26 mouse cellular contexts compared by ENCODE assay signal in the genomic region with DNA sequence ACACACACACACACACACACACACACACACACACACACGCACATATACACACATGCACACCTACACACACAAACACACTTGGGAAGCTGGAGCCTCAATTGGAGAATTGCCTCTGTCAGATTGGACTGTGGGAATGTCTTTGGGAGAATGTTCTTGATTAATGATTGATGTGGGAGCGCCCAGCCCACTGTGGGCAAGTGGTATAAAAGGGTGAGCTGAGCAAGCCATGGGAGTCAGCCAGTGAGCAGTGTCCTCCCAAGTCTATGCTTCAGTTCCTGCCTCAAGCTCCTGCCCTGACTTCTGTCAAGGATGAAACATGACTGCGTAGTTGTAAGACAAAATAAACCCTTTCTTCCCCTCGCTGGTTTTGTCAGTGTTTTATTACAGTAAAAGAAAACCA. TPM values are rescaled to one million over a fixed set of nuclear protein-coding genes. Genes with fewer than 3 reads are reported as not detected.
A peak's percentile ranks its signal among the peaks of the same experiment; 100 is the strongest.
DNase-seq lines count a peak whose midpoint lies in the region; ATAC-seq and TF ChIP-seq lines count a peak whose summit lies in the region.
"Had no signal": no experiment of that assay in that cellular context is flagged by ENCODE, and none has a peak within 500 bp of the region (broad histone marks: within the 10 kb centered on the region; RNA-seq: fewer than 3 reads in every experiment).

No protein-coding gene starts in this region.

- H3K27ac ChIP-seq in kidney, embryonic 14.5 days (ENCODE audit: low read depth, low read length), result no peak overlapping the region
- H3K27ac ChIP-seq in kidney, adult 2 months (ENCODE audit: insufficient read depth, low read depth, low read length), result peak overlapping the region; percentile 61; the same call in 1 of the 2 replicates
- no peak overlapping the region for H3K27ac ChIP-seq in kidney, postnatal 0 days
- H3K27ac ChIP-seq: embryonic facial prominence, embryonic 10.5 days; embryonic facial prominence, embryonic 15.5 days; forebrain, embryonic 13.5 days; gastrocnemius, adult 2 months; hindbrain, embryonic 13.5 days; limb, embryonic 12.5 days; liver, embryonic 13.5 days had no signal

- H3K36me3 ChIP-seq in kidney, embryonic 14.5 days (ENCODE audit: control insufficient read depth, insufficient read depth, low read length), result no peaks in the 10 kb centered on the region; the same call in 1 of the 2 replicates
- no peaks in the 10 kb centered on the region for H3K36me3 ChIP-seq in kidney, adult 2 months (ENCODE audit: control insufficient read depth, insufficient read depth, low read length)
- H3K36me3 ChIP-seq in kidney, postnatal 0 days (ENCODE audit: insufficient read depth, low read length), result 0 out of 2 replicates have a peak, but pooled peaks cover 3% of the 10 kb centered on the region
- H3K36me3 ChIP-seq: embryonic facial prominence, embryonic 10.5 days; hindbrain, embryonic 13.5 days; limb, embryonic 12.5 days; liver, embryonic 13.5 days had no signal

- no peak overlapping the region for H3K9ac ChIP-seq in kidney, embryonic 14.5 days (ENCODE audit: low read depth, low read length)
- H3K9ac ChIP-seq in kidney, postnatal 0 days (ENCODE audit: low read depth, low read length), result no peak overlapping the region
- H3K9ac ChIP-seq: embryonic facial prominence, embryonic 15.5 days; forebrain, embryonic 13.5 days; heart, embryonic 12.5 days; hindbrain, embryonic 13.5 days; limb, embryonic 12.5 days; liver, embryonic 13.5 days; lung, embryonic 14.5 days had no signal

- 51% methylated on average over 4 of the region's 4 CpGs for WGBS in kidney, embryonic 14.5 days
- 51% methylated on average over 4 of the region's 4 CpGs for WGBS in kidney, adult 2 months
- WGBS in kidney, postnatal 0 days, result 38% methylated on average over 4 of the region's 4 CpGs

- no peak overlapping the region for H3K4me2 ChIP-seq in kidney, embryonic 14.5 days (replicated peaks; ENCODE audit: low read depth, low read length)
- no peak overlapping the region for H3K4me2 ChIP-seq in kidney, postnatal 0 days (ENCODE audit: low read length)
- H3K4me2 ChIP-seq: embryonic facial prominence, embryonic 15.5 days; forebrain, embryonic 13.5 days; heart, embryonic 12.5 days; hindbrain, embryonic 13.5 days; limb, embryonic 12.5 days; liver, embryonic 13.5 days; lung, embryonic 14.5 days; midbrain, embryonic 11.5 days had no signal

- no peak for ATAC-seq in kidney, embryonic 14.5 days (ENCODE audit: low FRiP score, low TSS enrichment)
- ATAC-seq in kidney, postnatal 0 days (replicated peaks; ENCODE audit: low FRiP score, low read depth), result 0 out of 2 replicates have a peak, but pooled peaks have one; percentile 38
- ATAC-seq: forebrain, embryonic 13.5 days; midbrain, embryonic 16.5 days; Patski had no signal

- H3K4me1 ChIP-seq in kidney, embryonic 14.5 days (ENCODE audit: control insufficient read depth, insufficient read depth, low read length), result peaks cover 17% of the 10 kb centered on the region
- peaks cover 12% of the 10 kb centered on the region; the same call in 1 of the 2 replicates for H3K4me1 ChIP-seq in kidney, adult 2 months (ENCODE audit: control insufficient read depth, insufficient read depth, low read length)
- H3K4me1 ChIP-seq in kidney, postnatal 0 days (replicated peaks; ENCODE audit: insufficient read depth, low read length), result peaks cover 20% of the 10 kb centered on the region

- TF ChIP-seq CTCF in kidney, adult 2 months (conservative IDR thresholded peaks at IDR 0.05; ENCODE audit: insufficient read depth, insufficient read length, low read depth, low read length), result no peak
- no peak for TF ChIP-seq CTCF in kidney, postnatal 0 days (IDR thresholded peaks at IDR 0.05; ENCODE audit: low read depth)

- H3K9me3 ChIP-seq in kidney, embryonic 14.5 days (ENCODE audit: control insufficient read depth, low read length), result no peaks in the 10 kb centered on the region
- H3K9me3 ChIP-seq in kidney, postnatal 0 days (replicated peaks; ENCODE audit: low read length), result no peaks in the 10 kb centered on the region
- H3K9me3 ChIP-seq: embryonic facial prominence, embryonic 10.5 days; embryonic facial prominence, embryonic 15.5 days; forebrain, embryonic 13.5 days; heart, embryonic 12.5 days; hindbrain, embryonic 13.5 days; limb, embryonic 12.5 days; liver, embryonic 13.5 days had no signal

- peak; percentile 74 for TF ChIP-seq POLR2A in kidney, adult 2 months (IDR thresholded peaks at IDR 0.05; ENCODE audit: low read depth, low read length)

- peak; percentile 66 for DNase-seq in kidney, adult 18-20 months
- peak; percentile 83 for DNase-seq in kidney, adult 2 months
- no peak for DNase-seq in kidney, postnatal 0 days (ENCODE audit: low spot score)
- DNase-seq in kidney, postnatal 4 days, result peak; percentile 51 to 62
- DNase-seq in heart, adult 9 months (ENCODE audit: low spot score in 2 of 2), result no peak
- DNase-seq in right cerebral cortex, postnatal 25 days, result no peak
- DNase-seq: adrenal gland, postnatal 10 days; cerebellum, adult 8-10 months; cerebellum, postnatal 25 days; gastrocnemius, adult 2 months; gastrocnemius, postnatal 36 days; heart, adult 18-20 months; heart, postnatal 4 days; liver, embryonic 13.5 days; lung, embryonic 14.5 days; lung, postnatal 14 days had no signal

- H3K4me3 ChIP-seq in kidney, embryonic 14.5 days (ENCODE audit: low read length), result no peak overlapping the region
- no peak overlapping the region for H3K4me3 ChIP-seq in kidney, adult 2 months (ENCODE audit: insufficient read depth, low read depth, low read length)
- H3K4me3 ChIP-seq in kidney, postnatal 0 days (replicated peaks; ENCODE audit: low read depth, low read length), result no peak overlapping the region
- H3K4me3 ChIP-seq: embryonic facial prominence, embryonic 10.5 days; embryonic facial prominence, embryonic 15.5 days; forebrain, embryonic 13.5 days; gastrocnemius, adult 2 months; heart, embryonic 12.5 days; hindbrain, embryonic 13.5 days; limb, embryonic 12.5 days; liver, embryonic 13.5 days had no signal

- no peaks in the 10 kb centered on the region for H3K27me3 ChIP-seq in kidney, embryonic 14.5 days (ENCODE audit: control insufficient read depth, insufficient read depth, low read length)
- no peaks in the 10 kb centered on the region for H3K27me3 ChIP-seq in kidney, adult 2 months (replicated peaks; ENCODE audit: control insufficient read depth, insufficient read depth, low read length)
- no peaks in the 10 kb centered on the region for H3K27me3 ChIP-seq in kidney, postnatal 0 days (ENCODE audit: insufficient read depth, low read length)
- H3K27me3 ChIP-seq: embryonic facial prominence, embryonic 15.5 days; heart, embryonic 12.5 days; limb, embryonic 12.5 days; Patski had no signal

RNA-seq across cellular contexts. Expression of a gene that starts 4.2 kb away (rescaled TPM):
- polyA plus RNA-seq in kidney, embryonic 14.5 days (2014; fragmentation: Nextera tagmentation; extraction: Ambion mirVana), result 33.6 and 35.6 TPM in 2 replicates
- 5.7 and 8.1 TPM in 2 replicates for polyA plus RNA-seq in kidney, adult 2 months (2012; rRNA removed)
- polyA plus RNA-seq in kidney, postnatal 0 days (2015; fragmentation: Nextera tagmentation; extraction: Ambion mirVana), result 24.0 and 27.1 TPM in 2 replicates

RNA-seq across cellular contexts. Expression of a gene that starts 5.5 kb away (rescaled TPM):
- 4.0 and 5.3 TPM in 2 replicates for polyA plus RNA-seq in kidney, embryonic 14.5 days (2014; fragmentation: Nextera tagmentation; extraction: Ambion mirVana)
- polyA plus RNA-seq in kidney, adult 2 months (2012; rRNA removed), result 5.1 and 6.0 TPM in 2 replicates
- polyA plus RNA-seq in kidney, postnatal 0 days (2015; fragmentation: Nextera tagmentation; extraction: Ambion mirVana), result 1.1 and 1.2 TPM in 2 replicates

RNA-seq across cellular contexts. Expression of a gene that starts 6.2 kb away (rescaled TPM):
- polyA plus RNA-seq in kidney, embryonic 14.5 days (2014; fragmentation: Nextera tagmentation; extraction: Ambion mirVana), result 40.4 and 83.2 TPM in 2 replicates
- 177 and 182 TPM in 2 replicates for polyA plus RNA-seq in kidney, adult 2 months (2012; rRNA removed)
- 48.7 and 55.5 TPM in 2 replicates for polyA plus RNA-seq in kidney, postnatal 0 days (2015; fragmentation: Nextera tagmentation; extraction: Ambion mirVana)

RNA-seq across cellular contexts. Expression of a gene that starts 16.3 kb away (rescaled TPM):
- 377 and 496 TPM in 2 replicates for polyA plus RNA-seq in kidney, embryonic 14.5 days (2014; fragmentation: Nextera tagmentation; extraction: Ambion mirVana)
- 172 and 274 TPM in 2 replicates for polyA plus RNA-seq in kidney, adult 2 months (2012; rRNA removed)
- polyA plus RNA-seq in kidney, postnatal 0 days (2015; fragmentation: Nextera tagmentation; extraction: Ambion mirVana), result 461 and 494 TPM in 2 replicates

RNA-seq across cellular contexts. Expression of a gene that starts 16.9 kb away (rescaled TPM):
- polyA plus RNA-seq in kidney, embryonic 14.5 days (2014; fragmentation: Nextera tagmentation; extraction: Ambion mirVana), result 21.0 and 25.9 TPM in 2 replicates
- 206 TPM in 2 replicates for polyA plus RNA-seq in kidney, adult 2 months (2012; rRNA removed)
- 12.9 and 15.2 TPM in 2 replicates for polyA plus RNA-seq in kidney, postnatal 0 days (2015; fragmentation: Nextera tagmentation; extraction: Ambion mirVana)

Comparison
In these comparisons a context has a peak if more than half of its experiments do, and no peak if none do; other contexts are left out.
1. DNase-seq: peak in kidney, adult 18-20 months (single experiment), kidney, adult 2 months (single experiment) and kidney, postnatal 4 days (2 of 2); none in kidney, postnatal 0 days (single experiment), heart, adult 9 months (0 of 2) and right cerebral cortex, postnatal 25 days (single experiment).